Mouse (Mus musculus) brown adipose tissue, adult 24 weeks (tissue): ENCODE results near the gene Ampd3. TPM values are rescaled to one million over a fixed set of nuclear protein-coding genes. Genes with fewer than 3 reads are reported as not detected.

ENCODE experiments used
- H3K27ac ChIP-seq: fragments of 200-500 bp; replicated peaks from 2 replicates; pipeline ENCODE4 v1.5.1; 2012; ENCODE audit warnings: low read depth, mild to moderate bottlenecking, low read length
- H3K4me1 ChIP-seq: fragments of 200-500 bp; 2 replicates; pipeline ENCODE4 v1.6.1; 2012; ENCODE audit warnings: low read length, mixed read lengths; ENCODE audit not compliant: control insufficient read depth, insufficient read depth, insufficient read length
- H3K4me3 ChIP-seq: fragments of 200-500 bp; 2 replicates; pipeline ENCODE4 v1.5.1; 2012; ENCODE audit warnings: low read depth, mild to moderate bottlenecking, low read length, moderate library complexity; ENCODE audit not compliant: insufficient read depth
- polyA plus RNA-seq: library from polyadenylated mRNA; stranded (reverse); fragments of >200 nt; gene quantifications from 2 replicates; pipeline ENCODE4 v1.2.4, GENCODE M21; 2012; ENCODE audit not compliant: missing spikeins, insufficient read depth, insufficient read length

Ampd3 gene
- polyA plus RNA-seq, 1 experiment = 30.0 TPM

DNA sequence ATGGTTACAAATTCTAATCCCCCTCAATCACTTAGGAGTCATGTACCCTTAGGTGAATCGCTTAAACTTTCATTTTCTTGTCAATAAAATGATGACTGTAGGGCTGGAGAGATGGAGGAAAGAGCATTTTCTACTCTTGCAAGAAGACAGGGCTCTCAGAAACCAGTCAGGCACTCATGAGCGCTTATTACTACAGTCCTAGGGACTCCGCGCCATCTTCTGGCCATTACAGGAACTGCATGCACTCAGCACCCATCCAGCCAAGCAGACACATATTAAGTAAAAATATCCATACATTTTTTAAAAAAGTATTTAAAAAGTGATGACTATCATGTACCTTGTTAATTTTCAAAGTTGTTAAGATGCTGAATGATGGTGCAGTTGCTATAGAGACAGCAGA, 33.0 kb downstream of the Ampd3 start:
- Histone ChIP-seq H3K4me3 (no peak overlapping the region), H3K4me1 (no peaks in the 10 kb centered on the region), H3K27ac (no peak overlapping the region)

DNA sequence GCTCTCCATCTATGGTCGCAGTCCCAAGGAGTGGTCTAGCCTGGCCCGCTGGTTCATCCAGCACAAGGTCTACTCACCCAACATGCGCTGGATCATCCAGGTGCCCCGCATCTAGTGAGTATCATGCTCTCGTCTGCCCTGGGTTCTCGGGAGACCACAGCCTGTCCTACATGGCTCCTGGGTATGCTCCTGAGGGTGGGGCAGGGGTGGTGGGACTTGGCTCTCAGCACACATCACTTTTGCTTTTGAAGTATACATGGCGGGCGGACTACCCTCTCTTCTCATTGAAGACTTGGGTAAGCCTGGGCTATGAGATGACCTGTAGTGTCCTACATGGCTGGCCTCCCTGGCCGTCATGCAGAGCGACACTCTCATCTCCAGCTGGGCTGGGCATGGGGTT, 35.1 kb downstream of the Ampd3 start:
- Histone ChIP-seq H3K27ac (no peak overlapping the region), H3K4me1 (no peaks in the 10 kb centered on the region), H3K4me3 (no peak overlapping the region)

DNA sequence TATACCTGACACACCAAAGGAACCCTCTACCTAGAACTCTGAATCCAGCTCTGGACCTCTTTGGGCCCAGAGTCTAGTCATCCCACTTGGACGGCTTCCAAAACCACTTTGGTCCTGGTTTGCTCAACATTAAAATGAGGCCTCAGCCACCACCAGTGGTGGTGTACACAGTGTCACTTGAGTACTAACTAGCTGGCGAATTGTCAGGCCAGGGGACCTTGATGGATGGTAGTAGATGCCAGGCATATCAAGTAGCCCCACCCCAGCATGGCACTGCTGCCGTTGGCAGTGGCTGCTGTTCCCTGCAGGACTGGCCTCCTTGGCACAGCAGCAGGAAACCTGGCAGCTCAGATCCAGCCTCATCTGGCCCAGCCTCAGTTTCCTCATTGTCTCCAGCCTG, 36.3 kb downstream of the Ampd3 start:
- Histone ChIP-seq H3K27ac (no peak overlapping the region), H3K4me3 (no peak overlapping the region), H3K4me1 (no peaks in the 10 kb centered on the region)

DNA sequence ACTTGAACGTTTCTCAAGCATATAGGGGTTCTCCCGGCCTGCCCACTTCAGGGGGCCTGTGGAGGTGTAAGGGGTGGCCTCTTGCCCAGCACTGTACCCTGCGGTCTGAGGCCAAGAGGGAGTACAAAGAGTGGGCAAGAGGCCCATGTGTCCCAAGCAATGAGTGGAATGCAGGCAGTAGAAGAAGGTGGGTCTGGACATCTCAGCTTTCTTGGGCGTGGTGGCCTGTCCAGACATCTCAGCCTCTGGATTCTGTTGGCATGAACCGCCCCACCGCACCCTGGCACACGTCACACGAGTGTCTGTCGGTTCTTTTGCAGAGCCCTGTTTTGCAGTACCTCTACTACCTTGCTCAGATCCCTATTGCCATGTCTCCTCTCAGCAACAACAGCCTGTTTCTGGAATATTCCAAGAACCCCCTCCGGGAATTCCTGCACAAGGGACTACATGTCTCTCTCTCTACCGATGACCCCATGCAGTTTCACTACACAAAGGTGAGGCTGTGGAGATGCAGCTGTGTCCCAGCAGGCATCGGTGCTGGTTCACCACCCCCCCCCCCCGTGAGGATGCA, 39.5 kb downstream of the Ampd3 start:
- Histone ChIP-seq H3K4me1 (no peaks in the 10 kb centered on the region), H3K4me3 (no peak overlapping the region), H3K27ac (no peak overlapping the region)

DNA sequence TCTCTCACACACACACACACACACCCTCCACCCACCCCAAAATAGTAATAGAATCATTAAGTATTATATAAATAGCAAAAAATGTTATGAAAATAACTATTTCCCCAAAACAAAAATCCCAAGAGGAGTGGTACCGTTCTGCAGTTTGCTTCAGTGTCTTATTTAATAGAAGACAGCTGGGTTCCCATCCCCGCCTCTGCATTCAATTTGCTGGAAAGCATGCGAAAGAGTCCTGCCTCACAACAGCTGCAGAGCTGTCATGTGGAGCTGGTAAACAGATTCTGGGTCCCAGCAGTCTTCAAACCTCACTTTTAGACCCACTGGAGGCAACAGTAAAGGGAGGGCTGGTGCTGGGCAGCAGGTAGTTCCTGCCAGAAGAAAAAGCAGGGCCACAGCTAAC, 41.0 kb downstream of the Ampd3 start:
- no peak overlapping the region for H3K27ac ChIP-seq
- H3K4me1 ChIP-seq = no peaks in the 10 kb centered on the region
- H3K4me3 ChIP-seq = no peak overlapping the region

DNA sequence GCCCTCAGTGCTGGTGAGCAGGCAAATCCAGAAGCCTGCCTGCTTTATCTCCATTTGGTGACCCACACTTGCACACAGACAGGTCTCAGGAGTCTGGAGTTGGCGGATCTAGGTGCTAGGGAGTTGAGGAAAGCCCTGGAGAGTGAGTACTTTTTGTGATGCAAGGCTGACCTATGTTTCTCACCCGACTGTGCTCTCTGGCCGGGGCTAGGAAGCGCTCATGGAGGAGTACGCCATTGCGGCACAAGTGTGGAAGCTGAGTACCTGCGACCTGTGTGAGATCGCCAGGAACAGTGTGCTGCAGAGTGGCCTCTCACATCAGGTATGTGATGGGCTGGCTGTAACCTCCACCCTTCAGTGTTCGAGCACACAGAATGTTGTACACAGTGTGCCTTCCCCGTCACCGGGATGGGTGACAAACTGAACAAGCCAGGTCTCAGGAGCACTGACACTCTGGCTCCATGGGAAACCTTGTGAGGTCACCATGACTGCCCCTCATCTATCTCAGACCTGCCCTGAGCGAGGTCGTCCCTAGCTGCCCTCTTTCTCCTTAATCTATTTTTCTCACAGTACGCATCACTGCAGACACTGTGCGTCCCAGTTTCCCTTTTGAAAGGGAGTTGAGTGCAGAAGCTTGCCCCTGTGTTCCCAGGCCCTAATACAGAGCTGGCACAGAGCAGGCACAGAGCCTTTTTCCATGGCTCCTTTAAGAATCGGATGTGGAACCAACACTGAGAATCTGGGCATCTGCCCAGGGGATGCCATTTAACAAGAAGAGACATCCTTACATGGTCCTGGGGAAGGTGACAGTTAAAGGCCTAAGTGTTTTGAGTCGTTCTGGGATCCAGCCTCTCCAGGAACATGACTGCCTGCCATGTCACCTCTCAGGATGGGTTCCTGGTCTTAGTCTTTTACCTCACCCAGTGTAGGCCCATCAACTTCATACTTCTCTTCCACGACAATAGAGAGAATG, 41.9 kb downstream of the Ampd3 start:
- Histone ChIP-seq H3K4me1 (no peaks in the 10 kb centered on the region), H3K4me3 (no peak overlapping the region), H3K27ac (no peak overlapping the region)

DNA sequence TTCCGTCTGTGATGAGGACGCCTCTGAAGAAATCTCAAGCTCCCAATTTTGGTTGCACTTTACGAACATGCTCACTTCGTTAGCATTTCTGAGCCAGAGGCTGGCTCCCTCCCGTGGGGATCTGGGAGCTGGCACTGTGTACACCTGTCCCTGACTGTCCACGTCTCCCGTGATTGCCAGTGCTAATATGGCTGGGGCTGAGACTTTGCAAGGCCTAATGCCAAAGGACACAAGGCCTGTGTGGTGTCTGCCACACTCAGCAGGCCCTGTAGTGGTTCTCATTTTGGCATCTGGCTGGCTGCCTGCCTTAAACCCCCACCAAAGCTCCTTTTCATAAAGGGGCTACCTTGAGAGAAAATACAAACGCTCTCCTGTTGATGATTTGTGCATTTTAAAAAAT, 43.0 kb downstream of the Ampd3 start:
- no peak overlapping the region for H3K4me3 ChIP-seq
- H3K27ac ChIP-seq = no peak overlapping the region
- H3K4me1 ChIP-seq = no peaks in the 10 kb centered on the region

DNA sequence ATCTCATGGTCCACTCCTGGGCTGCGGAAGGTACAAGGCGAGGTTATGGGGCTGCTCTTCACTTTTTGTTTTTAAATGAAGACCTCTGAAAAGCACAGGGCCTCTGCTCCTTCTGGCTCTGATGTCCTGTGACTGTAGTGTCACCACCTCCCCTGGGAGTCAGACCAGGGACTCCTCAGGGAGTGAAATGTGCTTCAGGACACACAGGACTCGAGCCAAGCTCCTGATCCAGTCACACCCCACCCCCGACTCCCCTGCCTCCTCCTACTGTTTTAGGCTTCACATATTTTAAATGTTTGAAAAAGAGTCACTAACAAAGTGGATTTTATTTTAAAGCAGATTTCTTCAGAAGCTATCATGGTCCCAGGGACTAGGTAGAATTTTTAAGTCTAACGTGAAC, 43.5 kb downstream of the Ampd3 start:
- Histone ChIP-seq H3K4me3 (no peak overlapping the region), H3K4me1 (no peaks in the 10 kb centered on the region), H3K27ac (no peak overlapping the region)

DNA sequence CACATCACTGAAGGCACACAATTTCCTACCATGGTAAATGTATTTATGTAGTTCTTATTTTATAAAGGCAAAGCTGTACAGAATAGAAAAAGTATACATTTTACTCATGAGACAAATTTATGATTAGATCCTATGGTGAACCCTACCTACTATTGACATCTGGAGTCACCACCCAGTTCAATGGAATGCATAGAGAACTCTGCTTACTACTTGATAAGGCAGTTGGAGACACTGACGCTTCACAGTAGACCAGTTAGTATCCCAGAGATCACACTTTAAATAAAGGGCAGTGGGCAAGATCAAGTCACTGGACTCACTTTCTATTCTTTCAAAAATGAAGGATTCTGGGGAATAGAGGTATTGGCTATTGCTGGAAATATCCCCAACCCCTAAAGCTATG, 46.0 kb downstream of the Ampd3 start:
- H3K27ac ChIP-seq = no peak overlapping the region
- H3K4me1 ChIP-seq = peaks cover 4% of the 10 kb centered on the region
- no peak overlapping the region for H3K4me3 ChIP-seq

DNA sequence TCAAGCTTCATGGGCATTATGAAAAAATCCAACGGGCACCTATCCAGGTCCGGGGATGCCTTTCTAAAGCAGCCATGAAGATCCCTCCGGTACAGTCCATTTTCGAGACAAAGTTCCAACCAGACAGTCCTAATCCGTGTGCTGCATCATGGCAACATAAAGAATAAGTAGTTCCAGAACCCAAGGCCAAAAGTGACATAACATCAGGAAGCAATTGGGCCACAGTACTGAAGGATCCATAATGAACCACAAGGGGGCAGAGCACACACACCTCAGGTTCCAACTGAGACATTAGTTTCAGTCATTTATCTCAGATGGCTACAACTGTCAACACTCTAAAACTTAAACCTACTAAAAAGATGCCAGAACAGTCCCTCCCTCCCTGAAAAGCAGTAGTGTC, 48.0 kb downstream of the Ampd3 start:
- Histone ChIP-seq H3K4me3 (no peak overlapping the region), H3K4me1 (peaks cover 4% of the 10 kb centered on the region), H3K27ac (no peak overlapping the region)

DNA sequence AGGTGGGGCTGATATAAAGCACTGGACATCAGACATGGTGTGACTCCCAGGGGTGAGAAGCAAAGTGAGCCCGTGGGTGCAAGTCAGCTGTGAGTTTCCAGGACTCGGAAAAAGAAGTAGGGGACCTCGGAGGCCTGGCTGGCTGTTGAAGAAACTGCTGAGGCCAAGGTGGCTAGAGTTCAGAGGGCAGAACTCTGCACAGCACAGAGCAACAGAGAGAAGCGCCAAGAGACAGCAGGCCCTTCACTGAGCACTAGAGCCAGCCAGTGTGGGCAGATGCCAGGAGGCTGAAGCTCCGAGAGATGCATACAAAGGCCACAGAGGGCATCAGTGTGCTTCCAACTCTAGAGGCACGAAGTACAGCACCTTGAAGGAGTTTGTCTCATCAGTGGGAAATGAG, 50.2 kb downstream of the Ampd3 start:
- Histone ChIP-seq H3K4me3 (no peak overlapping the region), H3K27ac (0 out of 2 replicates have a peak overlapping the region, but pooled peaks have one; percentile 35), H3K4me1 (peaks cover 7% of the 10 kb centered on the region)

DNA sequence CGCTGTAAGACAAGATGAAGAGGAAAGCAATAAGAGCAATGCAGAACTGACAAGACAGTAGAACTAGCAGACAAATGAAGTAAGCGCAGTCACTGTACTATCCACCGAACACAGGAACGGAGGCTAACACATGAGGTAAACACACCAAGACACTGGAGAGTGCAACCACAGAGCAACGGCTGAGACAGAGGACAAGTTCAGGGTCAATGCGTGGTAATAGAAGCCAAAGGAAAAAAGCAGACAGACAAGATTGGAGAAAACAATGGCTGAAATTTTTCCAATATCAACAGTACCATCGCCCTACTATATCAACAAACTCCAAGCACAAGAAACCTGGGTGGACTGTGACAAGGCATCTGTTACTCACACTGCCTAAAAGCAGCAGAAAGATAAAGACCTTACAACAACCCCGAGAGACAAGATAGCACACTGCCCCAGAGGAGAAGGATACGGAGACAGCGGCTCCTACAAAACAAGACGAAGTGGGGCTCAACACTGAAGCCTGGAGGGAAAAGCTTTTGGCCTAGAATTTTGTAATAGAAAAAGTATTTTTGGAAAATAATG, 50.9 kb downstream of the Ampd3 start:
- peaks cover 13% of the 10 kb centered on the region for H3K4me1 ChIP-seq
- H3K27ac ChIP-seq = no peak overlapping the region
- H3K4me3 ChIP-seq = no peak overlapping the region

DNA sequence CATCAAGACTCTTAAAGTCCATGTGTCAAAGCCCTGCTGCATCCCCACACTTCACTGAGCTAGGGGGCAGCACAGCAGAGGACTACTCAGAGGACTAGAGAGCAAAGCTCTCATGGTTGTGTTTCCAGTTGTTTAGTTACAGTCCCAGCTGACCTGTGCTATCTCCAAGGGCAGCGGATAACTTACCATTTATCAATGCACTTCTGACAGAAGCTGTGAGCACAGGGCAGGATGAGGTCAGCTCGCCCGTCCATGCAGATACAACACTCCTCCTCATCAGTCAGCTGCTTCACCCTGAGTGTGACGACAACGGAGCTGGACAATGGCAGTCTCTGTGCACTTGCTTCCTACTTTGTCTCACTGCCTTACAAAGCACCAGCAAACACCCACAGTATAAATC, 53.1 kb downstream of the Ampd3 start:
- H3K27ac ChIP-seq = no peak overlapping the region
- H3K4me1 ChIP-seq = peaks cover 19% of the 10 kb centered on the region

DNA sequence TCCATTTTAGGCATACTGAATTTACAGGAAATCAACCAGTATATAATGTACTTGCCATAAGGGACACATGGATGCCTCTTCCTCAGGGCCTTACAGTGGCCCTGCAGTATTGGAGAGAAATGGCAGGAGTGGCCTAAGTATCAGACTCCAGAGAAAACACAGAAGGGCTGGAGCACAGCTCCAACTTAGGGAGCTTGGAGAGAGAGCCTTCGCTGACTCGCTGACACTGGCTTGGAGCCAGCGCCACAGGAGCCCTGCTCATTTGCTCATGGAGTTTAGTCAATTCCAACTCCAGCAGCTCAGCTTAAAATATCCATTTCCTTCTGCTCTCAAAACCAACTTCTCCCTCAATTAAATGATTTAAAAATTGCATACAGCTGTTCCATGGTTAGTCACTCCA, 53.6 kb downstream of the Ampd3 start:
- Histone ChIP-seq H3K4me1 (peaks cover 19% of the 10 kb centered on the region), H3K27ac (no peak overlapping the region), H3K4me3 (no peak overlapping the region)

More for the DNA sequence above, 53.1 kb downstream of the Ampd3 start:
- H3K4me3 ChIP-seq = no peak overlapping the region

DNA sequence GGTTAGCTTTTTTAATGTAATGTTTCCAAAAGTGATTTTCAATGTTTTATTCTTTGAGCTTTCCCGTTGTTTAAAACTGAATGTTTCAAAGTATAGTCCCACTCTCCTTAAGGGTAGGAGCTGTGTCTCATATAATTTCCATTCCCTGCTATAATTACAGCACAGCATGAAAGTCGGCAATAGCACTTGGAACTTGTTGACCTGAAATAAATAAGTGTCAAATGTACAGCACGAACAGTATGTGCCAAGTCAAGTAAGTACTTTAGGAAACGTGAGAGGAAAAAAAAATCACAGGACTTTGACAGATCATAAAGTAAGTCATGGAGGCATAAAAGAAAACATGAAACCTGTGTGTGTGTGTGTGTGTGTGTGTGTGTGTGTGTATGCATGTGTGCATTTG, 54.0 kb downstream of the Ampd3 start:
- Histone ChIP-seq H3K4me3 (no peak overlapping the region), H3K4me1 (peaks cover 19% of the 10 kb centered on the region), H3K27ac (no peak overlapping the region)

DNA sequence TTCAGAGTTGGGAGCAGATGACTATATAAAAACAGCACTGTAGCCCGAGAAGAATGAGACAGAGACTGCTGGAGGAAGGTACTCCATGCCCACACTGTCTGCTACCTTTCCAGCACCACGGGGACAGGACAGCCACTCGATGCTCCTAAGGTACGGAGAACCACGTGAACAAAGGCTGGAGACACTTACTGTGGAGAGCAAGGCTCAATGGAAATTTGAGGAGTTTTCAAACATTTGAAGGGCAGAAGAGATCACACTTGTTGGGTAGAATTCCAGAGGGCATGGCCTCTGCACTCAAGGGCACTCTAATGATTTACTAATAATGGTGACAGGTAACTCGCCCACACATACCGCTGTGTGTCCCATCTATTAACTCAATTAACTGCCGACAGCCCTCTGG, 55.1 kb downstream of the Ampd3 start:
- H3K4me1 ChIP-seq = peaks cover 18% of the 10 kb centered on the region
- H3K27ac ChIP-seq = peak overlapping the region; percentile 29
- H3K4me3 ChIP-seq = no peak overlapping the region
